Mouse (Mus musculus): ENCODE measurements around the gene Hdhd3.

DNA sequence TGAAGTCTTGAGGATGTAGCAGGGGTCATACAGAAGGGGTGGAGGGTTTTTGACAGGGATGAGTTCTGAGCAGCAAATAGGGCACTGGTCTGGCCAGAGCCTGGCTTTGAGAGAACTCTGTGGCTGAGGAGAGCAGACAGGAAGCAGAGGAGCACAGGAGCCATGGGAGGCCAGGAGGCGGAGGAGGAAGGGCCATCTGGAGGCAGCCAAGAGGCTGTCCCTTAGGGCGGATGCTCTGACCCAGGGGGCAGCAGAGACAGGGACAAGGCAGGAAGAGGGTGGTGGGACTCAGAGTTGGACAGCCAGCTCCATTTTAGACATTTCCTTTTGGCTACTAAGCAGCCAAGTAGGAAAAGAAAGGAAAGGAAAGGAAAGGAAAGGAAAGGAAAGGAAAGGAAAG is 12.8 kb upstream of the Hdhd3 start:
- TF ChIP-seq CTCF (IDR thresholded peaks at IDR 0.05; ENCODE audit: extremely low read depth, insufficient read length, insufficient replicate concordance, low read depth, low read length) (no peak), POLR2A (IDR thresholded peaks at IDR 0.05; ENCODE audit: low read depth, low read length) (no peak)

Measured in small intestine, adult 2 months (tissue).